Mouse (Mus musculus) kidney, adult 10 weeks (tissue): ENCODE results near the gene Sfta2. TPM values are rescaled to one million over a fixed set of nuclear protein-coding genes. Genes with fewer than 3 reads are reported as not detected.

Source experiments
- polyA plus RNA-seq: library from polyadenylated mRNA; stranded (reverse); fragments of 350-450 nt; fragmentation: Illumina TruSeq; extraction: RNeasy Lipid Tissue Mini Kit (QIAGEN cat#74804); gene quantifications from one replicate; pipeline ENCODE4 v1.2.3, GENCODE M21; 2014; ENCODE audit warnings: low read depth, low replicate concordance

Sfta2 gene
- polyA plus RNA-seq: not detected

GRCm38 (mm10) chr17:35601249-35601648 is at the start of gene Sfta2:
TSS of gene Sfta2 (plus strand) at chr17:35601549.

DNA sequence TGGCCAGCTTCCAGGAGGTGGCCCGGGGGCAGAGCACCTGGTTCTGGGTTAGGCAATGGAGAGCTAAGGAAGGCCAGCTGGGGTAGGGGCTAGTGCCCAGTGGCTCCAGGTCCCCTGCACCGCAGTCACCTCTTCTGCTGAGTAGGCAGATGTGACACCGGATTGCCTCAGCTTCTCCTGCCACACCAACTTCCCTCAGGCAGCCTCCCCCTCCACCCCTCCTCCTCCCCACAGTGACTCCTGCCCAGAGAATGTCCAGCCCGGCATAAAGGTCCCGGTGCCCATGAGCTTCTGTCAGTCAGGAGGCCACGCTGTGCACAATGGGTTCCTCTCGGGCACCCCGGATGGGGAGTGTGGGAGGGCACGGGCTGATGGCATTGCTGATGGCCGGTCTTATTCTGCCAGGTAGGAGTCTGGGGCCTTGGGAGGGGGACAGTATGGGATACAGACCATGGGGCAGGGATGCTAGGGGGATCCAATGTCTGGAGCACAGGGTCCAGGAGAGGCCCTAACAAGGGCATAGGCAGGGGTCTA is 49.4 kb upstream of the Sfta2 start, which contains the start of gene Cdsn:
Gene Cdsn, plus strand, starts transcription at position 248 of the 534 bp plus-strand sequence.

DNA sequence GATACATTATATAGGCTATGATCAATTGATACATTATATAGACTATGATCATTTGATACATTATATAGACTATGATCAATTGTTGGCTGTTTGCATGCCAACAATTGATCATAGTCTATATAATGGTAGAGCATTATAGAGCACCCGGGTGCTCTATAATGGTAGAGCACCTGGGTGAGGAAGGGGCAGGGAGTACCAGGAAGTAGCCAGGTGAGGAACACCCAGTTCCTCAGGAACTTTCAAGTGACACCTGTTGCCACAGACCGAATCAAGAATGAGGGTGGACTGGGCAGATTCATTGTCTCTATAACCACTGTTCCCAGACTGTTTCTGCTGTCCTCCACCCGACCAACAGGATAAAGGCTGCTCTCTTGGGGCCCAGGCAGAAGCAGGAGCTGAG is 34.2 kb upstream of the Sfta2 start, which contains the start of gene 2300002M23Rik:
Gene 2300002M23Rik, plus strand, starts transcription at position 301 of the 400 bp plus-strand sequence.

GRCm38 (mm10) chr17:35626537-35626936 is 25.2 kb downstream of the Sfta2 start, which contains the start of gene Gm9573:
TSS of gene Gm9573 (minus strand) at chr17:35626637.

DNA sequence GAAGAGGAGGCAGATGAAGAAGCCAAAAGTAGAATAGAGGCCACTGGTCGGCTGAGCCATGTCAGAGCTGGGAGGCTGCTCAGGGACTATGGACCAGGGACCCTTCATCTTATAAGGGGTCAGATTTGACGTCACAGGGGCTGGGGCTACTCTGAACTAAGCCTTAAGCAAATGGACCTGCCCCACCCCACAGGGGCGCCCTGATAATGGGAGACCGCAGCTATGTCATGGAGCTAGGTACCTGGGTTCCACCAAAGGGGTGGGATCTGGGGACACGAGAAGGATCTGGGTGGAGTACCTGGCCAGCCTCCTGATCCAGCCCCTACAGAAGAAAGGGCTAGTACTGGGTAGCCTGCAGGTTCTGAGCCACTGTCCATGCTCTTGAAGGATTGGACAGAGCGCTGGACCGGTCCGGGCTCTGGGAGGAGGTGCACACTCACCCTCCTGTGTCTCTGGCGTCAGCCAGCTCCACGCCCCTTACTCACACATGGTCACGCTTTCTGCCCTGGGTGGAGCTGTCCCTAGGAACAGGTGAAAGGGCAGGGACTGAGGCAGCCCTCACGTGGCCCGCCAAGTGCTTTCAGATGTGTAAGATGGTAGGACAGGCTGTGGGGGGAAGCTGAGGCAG is 42.4 kb downstream of the Sfta2 start, which contains the start of gene Mucl3:
Gene Mucl3, minus strand, starts transcription at position 87 of the 628 bp plus-strand sequence.

DNA sequence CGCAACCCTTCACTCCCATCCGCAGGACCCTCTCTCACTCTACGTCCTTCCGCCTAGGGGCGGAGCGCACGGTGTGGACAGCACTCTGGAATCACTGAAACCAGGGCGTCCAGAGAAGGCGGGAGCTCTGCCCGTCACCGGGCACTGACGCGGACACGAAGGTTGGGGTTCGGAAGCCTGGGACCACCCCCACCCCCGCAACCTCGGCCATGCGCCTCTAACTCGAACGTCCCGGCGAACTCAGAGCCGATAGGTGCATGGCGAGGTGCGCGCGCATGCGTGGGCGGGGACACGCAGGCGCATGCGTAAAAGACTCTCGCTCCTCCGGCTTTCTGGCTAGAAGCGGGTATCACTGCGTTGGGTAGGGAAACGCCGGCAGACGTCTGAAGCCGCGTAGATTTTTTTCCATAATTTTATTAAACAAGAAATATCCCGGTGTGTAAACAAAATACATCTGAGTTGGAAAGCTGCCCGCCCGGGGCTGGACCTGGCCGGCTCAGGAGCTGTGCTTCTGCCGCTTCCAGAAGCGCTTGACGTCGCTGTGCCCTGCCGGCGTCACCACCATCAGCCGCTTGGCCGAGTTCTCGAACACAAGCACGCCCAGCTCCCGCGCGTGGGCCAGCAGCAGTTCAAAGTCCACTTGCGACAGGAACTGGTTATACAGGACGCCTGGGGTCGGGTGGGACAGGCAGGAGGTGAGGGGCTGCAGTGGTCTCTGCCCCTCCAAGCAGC is 66.2 kb downstream of the Sfta2 start, which contains the start of gene Vars2:
Gene Vars2, minus strand, starts transcription at position 259 of the 732 bp plus-strand sequence.

GRCm38 (mm10) chr17:35673416-35674035 is 72.2 kb downstream of the Sfta2 start, which contains the start of gene Gtf2h4:
TSS of gene Gtf2h4 (minus strand) at chr17:35673739.

Other genes starting within 250 kb of the Sfta2 start
- gene H2-Q4, start 221.9 kb upstream of the Sfta2 start, polyA plus RNA-seq: 13.7 TPM
- gene H2-Q6, start 176.7 kb upstream of the Sfta2 start, polyA plus RNA-seq: 21.9 TPM
- gene H2-Q7, start 162.4 kb upstream of the Sfta2 start, polyA plus RNA-seq: 4.7 TPM
- gene H2-Q10, start 131.5 kb upstream of the Sfta2 start, polyA plus RNA-seq: 0.44 TPM
- gene Pou5f1, start 95.5 kb upstream of the Sfta2 start, polyA plus RNA-seq: not detected
- gene Tcf19, start 84.7 kb upstream of the Sfta2 start, polyA plus RNA-seq: 1.1 TPM
- gene Cchcr1, start 84.4 kb upstream of the Sfta2 start, polyA plus RNA-seq: 0.85 TPM
- gene Psors1c2, start 68.3 kb upstream of the Sfta2 start, polyA plus RNA-seq: not detected
- not detected for gene Cdsn, start 49.4 kb upstream of the Sfta2 start, polyA plus RNA-seq
- gene 2300002M23Rik, start 34.1 kb upstream of the Sfta2 start, polyA plus RNA-seq: not detected
- gene Gm9573, start 25.1 kb downstream of the Sfta2 start, polyA plus RNA-seq: not detected
- gene Mucl3, start 42.1 kb downstream of the Sfta2 start, polyA plus RNA-seq: not detected
- gene Vars2, start 66.0 kb downstream of the Sfta2 start, polyA plus RNA-seq: 1.1 TPM
- 1.7 TPM for gene Gtf2h4, start 72.2 kb downstream of the Sfta2 start, polyA plus RNA-seq
- gene Ddr1, start 103.1 kb downstream of the Sfta2 start, polyA plus RNA-seq: 7.2 TPM
- gene Ier3, start 220.1 kb downstream of the Sfta2 start, polyA plus RNA-seq: 13.7 TPM
- gene Flot1, start 221.7 kb downstream of the Sfta2 start, polyA plus RNA-seq: 7.4 TPM
- gene Tubb5, start 236.8 kb downstream of the Sfta2 start, polyA plus RNA-seq: 11.5 TPM
- 7.1 TPM for gene Mdc1, start 240.0 kb downstream of the Sfta2 start, polyA plus RNA-seq